Mouse (Mus musculus) G1E (cell line): ENCODE data around the gene Slfn5. TPM values are rescaled to one million over a fixed set of nuclear protein-coding genes. Genes with fewer than 3 reads are reported as not detected.

Source experiments
- ATAC-seq: 2 replicates; pipeline ENCODE4 v1.8.0; 2016; ENCODE audit warnings: mild to moderate bottlenecking; ENCODE audit not compliant: insufficient number of reproducible peaks, poor library complexity, low FRiP score, severe bottlenecking; ENCODE audit errors: extremely low read depth
- DNase-seq: peaks from one replicate; pipeline ENCODE4 v3.0.0; 2012; ENCODE audit warnings: low spot score
- H3K27me3 ChIP-seq: 2 replicates; pipeline ENCODE4 v1.6.1; 2012; ENCODE audit warnings: mild to moderate bottlenecking, low read length, inconsistent platforms; ENCODE audit not compliant: insufficient read depth
- H3K36me3 ChIP-seq: replicated peaks from 2 replicates; pipeline ENCODE3; 2012; ENCODE audit warnings: mild to moderate bottlenecking, inconsistent platforms
- H3K4me1 ChIP-seq: 2 replicates; pipeline ENCODE4 v1.6.1; 2012; ENCODE audit warnings: low read depth, low read length, inconsistent platforms, mixed read lengths; ENCODE audit not compliant: insufficient read depth
- H3K4me3 ChIP-seq: 2 replicates; pipeline ENCODE4 v1.5.1; 2012; ENCODE audit warnings: low read depth, mild to moderate bottlenecking, inconsistent platforms, low read length, moderate library complexity, mixed read lengths
- H3K9me3 ChIP-seq: replicated peaks from 2 replicates; pipeline ENCODE4 v1.6.1; 2012; ENCODE audit warnings: inconsistent platforms
- CTCF ChIP-seq: IDR thresholded peaks from 2 replicates; pipeline ENCODE4 v1.5.1; 2012; ENCODE audit warnings: low read depth, low read length, inconsistent platforms, mixed read lengths
- GATA1 ChIP-seq: IDR thresholded peaks from 2 replicates; pipeline ENCODE4 v1.6.1; 2012; ENCODE audit warnings: borderline replicate concordance, low read length, inconsistent platforms, mixed read lengths
- GATA2 ChIP-seq: IDR thresholded peaks from 2 replicates; pipeline ENCODE4 v1.6.1; 2012; ENCODE audit warnings: low read depth, low read length, inconsistent platforms, borderline replicate concordance
- POLR2AphosphoS5 ChIP-seq: IDR thresholded peaks from 2 replicates; pipeline ENCODE4 v1.6.1; 2012; ENCODE audit warnings: low read depth, low read length, inconsistent platforms; ENCODE audit not compliant: insufficient replicate concordance
- TAL1 ChIP-seq: conservative IDR thresholded peaks from 2 replicates; pipeline ENCODE4 v1.6.1; 2012; ENCODE audit warnings: low read depth, low read length, inconsistent platforms, mixed read lengths
- polyA plus RNA-seq: library from polyadenylated mRNA; stranded (reverse); fragments of >175 nt; gene quantifications from 2 replicates; pipeline ENCODE4 v1.2.3, GENCODE M21; 2012
- total RNA-seq, 2 experiments: library from RNA; stranded (forward) in 1 of 2; stranded (reverse) in 1 of 2; fragments of 200-1000 nt in 1 of 2; fragments of >200 nt in 1 of 2; fragmentation: Nextera tagmentation in 1 of 2; gene quantifications; 2 replicates each; pipeline ENCODE4 v1.2.3; 2014 to 2017

Gene Slfn5
- total and polyA plus RNA-seq, 3 experiments: 0.33 to 9.1 (median 7.7) TPM

DNA sequence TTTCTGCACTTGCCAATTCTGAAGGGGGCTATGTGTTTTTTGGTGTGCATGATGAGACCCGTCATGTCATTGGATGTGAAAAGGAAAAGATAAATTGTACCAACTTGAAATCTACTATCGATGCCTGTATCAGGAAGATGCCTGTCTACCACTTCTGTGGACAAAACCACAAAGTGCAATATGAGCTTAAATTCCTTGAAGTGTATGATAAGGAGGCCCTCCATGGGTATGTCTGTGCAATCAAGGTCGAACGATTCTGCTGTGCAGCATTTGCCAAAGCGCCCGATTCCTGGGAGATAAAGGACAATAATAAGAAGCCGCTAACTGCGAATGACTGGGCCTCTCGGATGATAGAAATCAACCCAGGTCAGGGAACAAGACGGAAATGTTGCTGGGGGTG, 5.8 kb downstream of the Slfn5 start:
- DNase-seq (no peak), ATAC-seq (peak; percentile 24; the same call in 1 of the 2 replicates)
- no peak for TF ChIP-seq TAL1
- TF ChIP-seq GATA1: no peak
- TF ChIP-seq GATA2: no peak
- TF ChIP-seq POLR2AphosphoS5: no peak
- no peak for TF ChIP-seq CTCF
- Histone ChIP-seq H3K4me3 (no peak overlapping the region), H3K9me3 (no peaks in the 10 kb centered on the region), H3K36me3 (no peaks in the 10 kb centered on the region), H3K27me3 (peaks cover 13% of the 10 kb centered on the region), H3K4me1 (peaks cover 44% of the 10 kb centered on the region)

DNA sequence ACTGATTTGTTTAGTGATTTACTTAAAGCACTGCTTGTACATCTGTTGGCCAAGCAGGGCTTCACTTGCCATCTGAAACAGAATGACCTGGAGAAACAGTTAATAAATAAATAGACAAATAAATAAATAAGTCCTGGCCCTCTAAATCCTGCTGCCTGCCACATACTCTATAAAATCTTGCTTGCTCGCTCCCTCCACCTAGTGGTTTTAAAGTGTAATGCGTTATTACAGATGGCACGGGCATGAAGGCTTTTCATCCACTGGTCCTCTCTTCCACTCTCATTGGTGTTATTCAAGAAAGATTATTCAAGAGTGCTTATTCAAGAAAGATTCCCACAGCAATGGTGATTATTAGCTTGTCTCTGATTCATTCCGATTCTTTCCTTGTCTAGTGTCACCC, 8.5 kb downstream of the Slfn5 start:
- Histone ChIP-seq H3K27me3 (peaks cover 11% of the 10 kb centered on the region; the same call in 1 of the 2 replicates), H3K9me3 (no peaks in the 10 kb centered on the region), H3K4me3 (no peak overlapping the region), H3K36me3 (no peaks in the 10 kb centered on the region), H3K4me1 (peaks cover 30% of the 10 kb centered on the region)
- DNase-seq (peak; percentile 14), ATAC-seq (no peak)
- no peak for TF ChIP-seq GATA2
- TF ChIP-seq TAL1: no peak
- no peak for TF ChIP-seq GATA1
- TF ChIP-seq CTCF: peak; percentile 38; the same call in 1 of the 2 replicates

DNA sequence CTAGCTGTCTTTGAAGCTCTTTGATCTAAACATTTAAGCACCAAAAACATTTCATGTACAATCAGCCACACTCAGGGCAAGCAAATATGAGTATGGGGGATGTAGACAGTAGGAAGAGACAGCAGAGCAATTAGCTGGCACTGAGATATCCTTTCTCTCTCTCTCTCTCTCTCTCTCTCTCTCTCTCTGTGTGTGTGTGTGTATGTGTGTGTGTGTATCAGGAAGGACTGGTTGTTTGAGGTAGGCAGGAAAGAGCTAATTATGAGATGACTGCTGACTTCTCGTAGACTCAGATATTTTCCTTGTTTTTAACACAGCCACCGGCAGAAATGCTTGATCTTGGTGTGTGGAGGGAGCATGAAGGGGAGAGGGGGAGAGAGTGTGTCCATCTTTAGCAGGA, 10.6 kb downstream of the Slfn5 start:
- Histone ChIP-seq H3K27me3 (peaks cover 17% of the 10 kb centered on the region; the same call in 1 of the 2 replicates), H3K4me3 (no peak overlapping the region), H3K36me3 (no peaks in the 10 kb centered on the region), H3K4me1 (peaks cover 15% of the 10 kb centered on the region), H3K9me3 (no peaks in the 10 kb centered on the region)
- DNase-seq: no peak
- ATAC-seq: no peak
- TF ChIP-seq GATA2: no peak
- TF ChIP-seq GATA1: no peak
- no peak for TF ChIP-seq TAL1
- no peak for TF ChIP-seq CTCF
- no peak for TF ChIP-seq POLR2AphosphoS5

DNA sequence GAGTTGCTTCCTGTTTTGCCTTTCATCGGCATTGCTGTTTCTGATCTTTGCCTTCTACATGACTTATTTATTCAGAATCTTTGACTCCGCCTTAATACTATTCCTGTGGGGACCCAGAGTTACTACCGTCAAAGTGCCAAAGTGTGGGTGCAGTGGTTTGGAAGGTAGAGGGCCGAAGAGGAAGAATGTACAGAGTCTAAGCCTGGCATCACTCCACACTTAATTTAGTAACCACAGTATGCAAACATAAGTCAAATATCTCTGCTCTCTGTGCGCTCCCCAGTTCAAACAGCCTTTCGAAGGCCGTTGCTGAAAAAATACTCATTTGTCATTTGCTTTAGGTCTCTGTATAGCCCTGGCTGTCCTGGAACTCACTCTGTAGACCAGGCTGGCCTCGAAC, 11.1 kb downstream of the Slfn5 start:
- Histone ChIP-seq H3K4me3 (no peak overlapping the region), H3K9me3 (no peaks in the 10 kb centered on the region), H3K36me3 (no peaks in the 10 kb centered on the region), H3K27me3 (peaks cover 17% of the 10 kb centered on the region; the same call in 1 of the 2 replicates), H3K4me1 (peaks cover 10% of the 10 kb centered on the region; the same call in 1 of the 2 replicates)
- ATAC-seq (no peak), DNase-seq (no peak)
- TF ChIP-seq TAL1: no peak
- TF ChIP-seq GATA2: no peak
- TF ChIP-seq POLR2AphosphoS5: no peak
- no peak for TF ChIP-seq CTCF
- no peak for TF ChIP-seq GATA1

DNA sequence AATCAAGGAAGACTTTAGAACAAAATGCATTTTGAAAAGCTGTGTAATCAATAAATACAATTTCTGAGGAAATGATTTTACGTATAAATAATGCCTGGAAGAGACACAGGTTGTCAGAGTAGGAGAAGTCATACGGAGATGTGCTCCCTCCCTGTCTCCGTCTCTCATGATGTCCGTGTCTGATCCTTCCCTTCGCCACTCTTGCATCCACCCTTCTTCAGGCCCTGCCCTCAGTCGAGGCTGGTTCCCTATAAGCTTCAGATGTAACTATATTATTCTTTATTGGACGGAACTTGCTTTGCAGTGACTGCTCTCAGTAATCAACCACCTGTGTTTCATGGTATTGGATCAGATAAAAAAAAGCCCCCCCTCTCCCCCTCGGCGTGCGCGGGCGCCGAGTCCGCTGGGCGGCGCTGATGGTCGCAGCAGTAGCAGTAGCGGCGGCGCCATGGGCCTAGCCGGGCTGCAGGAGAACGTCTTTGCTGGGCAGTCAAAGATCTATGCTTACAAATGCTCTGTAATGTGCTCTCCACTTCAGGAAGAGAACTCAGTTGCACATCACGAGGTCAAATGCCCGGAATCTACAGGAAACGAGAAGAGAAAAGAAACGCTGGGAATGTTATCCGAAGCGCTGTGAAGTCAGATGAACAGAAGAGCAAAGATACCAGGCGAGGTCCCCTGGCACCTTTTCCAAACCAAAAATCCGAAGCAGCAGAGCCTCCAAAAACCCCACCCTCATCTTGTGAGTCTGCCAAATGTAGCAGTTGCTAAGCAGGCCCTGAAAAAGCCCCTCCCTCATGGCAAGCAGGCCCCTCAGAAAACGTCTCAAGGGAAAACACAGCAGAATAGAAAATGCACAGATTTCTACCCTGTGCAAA, 19.8 kb downstream of the Slfn5 start:
- no peak for ATAC-seq
- H3K4me1 ChIP-seq: peaks cover 13% of the 10 kb centered on the region
- DNase-seq: no peak
- H3K27me3 ChIP-seq: peaks cover 4% of the 10 kb centered on the region
- H3K4me3 ChIP-seq: no peak overlapping the region
- no peaks in the 10 kb centered on the region for H3K36me3 ChIP-seq
- no peak for TF ChIP-seq TAL1
- no peak for TF ChIP-seq GATA2
- no peak for TF ChIP-seq GATA1
- TF ChIP-seq POLR2AphosphoS5: no peak
- TF ChIP-seq CTCF: no peak
- H3K9me3 ChIP-seq: no peaks in the 10 kb centered on the region

DNA sequence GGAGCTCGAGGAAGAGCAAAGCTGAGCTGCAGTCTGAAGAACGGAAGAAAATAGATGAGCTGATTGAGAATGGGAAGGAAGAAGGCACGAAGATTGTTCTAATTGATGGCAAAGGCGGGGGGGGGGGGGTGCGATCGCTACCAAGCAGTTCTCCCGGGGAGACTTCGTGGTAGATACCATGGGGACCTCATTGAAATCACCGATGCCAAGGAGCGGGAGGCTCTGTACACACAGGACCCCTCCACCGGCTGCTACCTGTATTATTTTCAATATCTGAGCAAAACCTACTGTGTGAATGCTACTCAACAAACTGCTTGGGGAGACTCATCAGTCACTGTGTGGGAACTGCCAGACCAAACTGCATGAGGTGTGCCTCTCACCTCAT, 20.4 kb downstream of the Slfn5 start:
- Histone ChIP-seq H3K4me1 (peaks cover 14% of the 10 kb centered on the region), H3K27me3 (peaks cover 4% of the 10 kb centered on the region), H3K4me3 (no peak overlapping the region), H3K36me3 (no peaks in the 10 kb centered on the region), H3K9me3 (no peaks in the 10 kb centered on the region)
- DNase-seq (no peak), ATAC-seq (no peak)
- TF ChIP-seq GATA2 (no peak), POLR2AphosphoS5 (no peak), TAL1 (no peak), CTCF (no peak), GATA1 (no peak)
